Mouse (Mus musculus): ENCODE measurements around the gene Sike1. TPM values are rescaled to one million over a fixed set of nuclear protein-coding genes. Genes with fewer than 3 reads are reported as not detected.
A peak's percentile ranks its signal among the peaks of the same experiment; 100 is the strongest.

Sike1 gene
- total RNA-seq (2021): 10 to 100 TPM; 62.1 to 66.3 TPM
- long read RNA-seq, experiment 1, full-length matches to known transcripts: 26 of 27 reads
- long read RNA-seq, experiment 1, partial matches to known transcripts: 0 of 27 reads
- long read RNA-seq, experiment 1, other reads (novel, unspliced or antisense): 1 of 27 reads
- long read RNA-seq, experiment 2, full-length matches to known transcripts: 24 of 33 reads
- long read RNA-seq, experiment 2, partial matches to known transcripts: 0 of 33 reads
- long read RNA-seq, experiment 2, other reads (novel, unspliced or antisense): 9 of 33 reads

DNA sequence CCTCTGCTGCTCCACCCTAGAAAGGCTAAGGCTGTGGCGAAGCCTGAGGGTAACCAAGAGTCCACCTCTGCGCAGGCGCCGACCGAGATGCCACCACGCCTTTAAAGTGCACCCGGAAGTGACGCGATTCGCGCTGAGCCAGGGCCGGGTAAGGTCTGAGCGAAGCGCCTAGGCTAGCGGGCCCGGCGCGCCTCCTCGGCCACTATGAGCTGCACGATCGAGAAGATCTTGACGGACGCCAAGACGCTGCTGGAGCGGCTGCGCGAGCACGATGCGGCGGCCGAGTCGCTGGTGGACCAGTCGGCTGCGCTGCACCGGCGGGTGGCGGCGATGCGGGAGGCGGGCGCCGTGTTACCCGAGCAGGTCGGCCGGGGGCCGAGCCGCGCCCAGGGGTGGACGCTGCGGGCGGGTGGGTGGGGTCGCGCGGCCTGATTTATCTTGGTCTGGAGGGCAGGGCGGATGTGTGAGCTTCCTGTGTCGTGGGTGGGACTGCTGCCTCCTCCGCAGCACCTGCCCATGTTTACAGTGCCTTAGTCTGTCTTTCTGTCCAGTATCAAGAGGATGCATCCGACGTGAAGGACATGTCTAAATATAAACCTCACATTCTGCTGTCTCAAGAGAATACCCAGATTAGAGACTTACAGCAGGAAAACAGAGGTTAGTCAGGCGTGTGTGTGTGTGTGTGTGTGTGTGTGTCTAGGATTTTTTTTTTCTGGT, at the start of gene Sike1:
Gene Sike1 (plus strand): TSS at position 104 of the 717 bp plus-strand sequence.
- peak; percentile 94 to 97 for DNase-seq (ENCODE audit: low spot score in 2 of 2)

DNA sequence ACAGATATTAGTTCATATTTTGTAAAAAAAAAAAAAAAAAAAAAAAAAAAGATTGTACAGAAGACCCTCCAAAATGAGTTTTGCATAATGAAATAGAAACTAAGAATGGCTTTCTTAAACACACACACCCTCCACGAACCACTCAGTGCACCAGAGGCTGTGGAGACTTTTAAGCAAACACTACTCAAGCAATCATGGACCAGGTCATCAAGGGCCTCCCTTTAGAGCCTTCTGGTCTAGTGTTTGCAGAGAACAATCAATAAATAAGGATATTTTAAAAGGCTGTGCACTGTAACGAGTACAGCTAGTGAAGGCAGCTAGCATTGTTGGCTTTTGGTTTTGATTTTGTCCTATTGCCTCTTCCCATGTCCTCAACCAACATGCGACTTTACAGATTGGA, 49.2 kb upstream of the Sike1 start:
- DNase-seq (ENCODE audit: low spot score in 2 of 2): no peak

DNA sequence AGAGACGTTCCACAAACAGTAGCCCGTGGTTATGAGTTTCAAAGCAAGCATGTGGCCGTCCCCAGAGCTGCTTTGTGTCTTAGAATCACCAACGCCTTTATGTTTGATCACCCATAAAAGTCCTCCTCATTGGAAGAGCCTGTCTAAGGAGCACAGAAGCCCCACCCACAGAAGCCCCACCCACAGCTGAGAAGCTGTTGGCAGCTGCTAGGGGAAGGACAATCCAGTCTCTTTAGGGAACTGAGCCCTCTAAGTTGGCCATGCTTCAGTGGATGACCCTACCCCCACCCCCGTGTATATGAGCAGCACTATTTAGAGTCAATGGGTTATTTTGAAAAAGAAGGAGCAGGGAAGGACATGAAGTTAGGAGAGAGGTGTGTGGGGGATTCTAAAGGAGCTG, 48.6 kb upstream of the Sike1 start:
- no peak for DNase-seq (ENCODE audit: low spot score in 2 of 2)

DNA sequence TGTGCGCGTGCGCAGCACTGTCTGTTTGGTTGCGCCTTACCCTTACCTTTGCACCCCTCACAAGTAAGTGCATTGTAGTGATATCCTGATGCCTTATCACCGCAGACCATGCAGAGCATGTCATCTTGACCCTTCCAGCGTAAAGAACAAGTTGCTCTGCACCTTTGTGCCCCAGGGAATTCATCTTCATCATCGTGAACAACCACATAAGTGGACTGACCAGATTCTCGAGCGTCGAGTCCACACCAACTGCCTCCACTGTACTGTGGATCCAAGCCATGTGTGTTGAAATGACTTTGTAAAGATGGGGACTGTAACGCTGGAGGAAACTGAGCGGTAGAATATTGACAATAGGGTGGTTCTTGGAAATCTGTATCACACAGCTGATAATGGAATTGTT, 41.0 kb upstream of the Sike1 start:
- no peak for DNase-seq (ENCODE audit: low spot score in 2 of 2)

DNA sequence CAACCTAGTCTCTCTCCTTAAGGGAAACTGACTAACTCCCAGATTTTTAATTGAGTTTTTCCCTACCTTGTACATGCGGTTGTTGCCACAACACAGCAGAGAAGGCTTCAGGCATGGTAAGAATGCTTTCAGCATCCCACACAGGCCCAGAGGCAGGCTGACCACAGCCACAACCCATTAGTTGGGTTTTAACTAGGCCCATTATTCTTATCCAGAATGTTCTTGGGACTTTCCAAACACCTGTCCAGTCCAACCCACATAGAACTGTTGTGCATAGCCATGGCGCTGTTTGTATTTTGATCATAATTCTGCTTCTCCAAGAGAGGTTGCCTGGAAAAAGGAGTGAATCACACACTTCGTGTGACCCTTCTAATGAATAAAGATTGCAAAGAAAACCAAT, 40.4 kb upstream of the Sike1 start:
- DNase-seq (ENCODE audit: low spot score in 2 of 2): no peak

DNA sequence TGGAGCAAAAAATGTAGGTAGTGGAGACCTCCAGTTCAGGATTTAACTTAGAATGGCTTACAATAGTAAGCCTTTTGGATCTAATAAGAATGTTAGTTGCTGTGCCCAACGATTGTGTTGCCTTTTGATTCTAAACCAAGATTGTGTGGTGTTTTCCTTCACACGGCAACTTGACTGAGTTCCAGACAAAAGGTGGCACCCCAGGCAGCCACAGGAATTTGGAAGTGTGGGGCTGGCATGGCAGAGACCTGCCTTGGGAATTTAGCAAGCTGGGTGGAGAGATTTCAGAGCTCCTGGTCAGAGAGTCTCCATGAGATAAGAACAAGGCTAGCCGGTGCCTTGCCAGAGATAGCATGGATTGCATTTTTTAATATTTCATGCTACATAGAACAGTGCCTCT, 39.9 kb upstream of the Sike1 start:
- DNase-seq (ENCODE audit: low spot score in 2 of 2): no peak

DNA sequence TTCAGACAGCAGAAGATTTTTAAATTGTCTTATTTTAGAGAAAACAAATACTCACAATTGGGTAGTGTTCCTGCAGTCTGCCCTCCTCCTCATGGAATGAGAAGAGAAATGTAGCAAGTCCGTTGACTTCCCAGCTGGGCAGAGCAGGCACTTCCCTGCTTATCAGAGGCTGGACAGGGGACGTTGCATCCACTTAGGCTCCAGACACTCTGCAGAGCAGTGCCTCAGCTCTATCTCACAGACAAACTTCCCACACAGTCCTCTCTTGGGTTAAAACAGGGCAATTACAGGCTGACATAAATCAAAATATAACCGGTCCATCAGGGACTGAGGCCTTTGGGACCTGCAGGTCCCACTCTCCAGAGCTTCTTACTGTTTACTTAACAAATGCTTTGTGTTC, 31.5 kb upstream of the Sike1 start, which contains the start of gene Nr1h5:
Gene Nr1h5 (minus strand): TSS at position 101 of the 400 bp plus-strand sequence.
- no peak for DNase-seq (ENCODE audit: low spot score in 2 of 2)

DNA sequence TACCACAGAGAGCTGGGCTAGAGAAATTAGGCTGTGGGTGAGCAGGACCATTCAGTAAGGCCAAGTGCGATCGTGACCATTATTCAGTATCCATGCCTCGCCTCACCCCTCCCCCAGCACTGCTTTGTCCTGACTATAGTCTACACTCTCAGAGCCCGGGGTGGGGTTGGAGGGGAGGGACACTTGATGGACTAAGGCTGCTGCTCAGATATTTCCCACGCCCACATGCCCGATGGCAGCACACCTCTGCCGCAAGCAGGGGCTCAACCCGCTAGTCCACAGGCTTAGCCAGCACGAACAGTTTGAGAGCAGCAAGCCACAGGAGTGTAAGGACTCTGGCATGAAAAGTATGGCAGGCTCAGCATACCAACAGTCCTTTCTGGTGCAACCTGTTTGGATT, 25.4 kb upstream of the Sike1 start:
- DNase-seq (ENCODE audit: low spot score in 2 of 2): no peak

DNA sequence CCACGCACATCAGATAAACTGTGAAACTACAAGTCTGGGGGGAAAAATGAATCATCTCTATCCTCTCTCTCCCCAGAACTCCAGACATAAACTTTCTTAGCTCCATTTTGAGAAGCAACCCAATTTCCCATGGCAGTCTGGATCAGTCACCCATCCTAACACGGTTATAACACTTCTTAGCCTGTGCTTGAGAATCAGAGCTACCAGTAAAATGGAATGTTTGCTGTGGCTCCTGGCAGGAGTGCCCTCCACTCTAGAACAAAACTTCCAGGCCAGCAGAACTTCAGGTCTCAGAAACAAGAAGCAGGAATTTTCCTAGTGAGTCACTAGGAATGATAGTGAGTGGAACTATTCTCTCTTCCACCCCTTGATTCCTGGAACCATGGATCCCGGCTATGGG, 25.0 kb upstream of the Sike1 start:
- no peak for DNase-seq (ENCODE audit: low spot score in 2 of 2)

DNA sequence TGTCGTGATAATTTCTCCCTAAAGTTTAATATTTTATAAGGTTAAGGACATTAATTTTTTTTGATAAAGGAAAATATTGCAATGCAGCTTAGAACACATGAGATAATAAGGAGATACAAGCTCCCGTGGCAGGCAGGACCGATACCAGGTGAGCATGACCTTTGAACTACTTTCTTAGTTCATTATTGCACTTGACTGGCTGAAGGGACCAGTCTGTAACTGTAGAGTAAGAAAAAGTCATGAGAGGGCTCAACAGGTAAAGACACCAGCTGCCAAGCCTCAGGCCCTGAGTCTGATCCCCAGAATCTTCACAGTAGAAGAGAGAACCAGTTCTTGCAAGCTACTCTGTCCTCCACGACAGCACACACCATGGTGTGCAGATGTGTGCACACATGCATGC, 18.6 kb upstream of the Sike1 start:
- DNase-seq (ENCODE audit: low spot score in 2 of 2): no peak

DNA sequence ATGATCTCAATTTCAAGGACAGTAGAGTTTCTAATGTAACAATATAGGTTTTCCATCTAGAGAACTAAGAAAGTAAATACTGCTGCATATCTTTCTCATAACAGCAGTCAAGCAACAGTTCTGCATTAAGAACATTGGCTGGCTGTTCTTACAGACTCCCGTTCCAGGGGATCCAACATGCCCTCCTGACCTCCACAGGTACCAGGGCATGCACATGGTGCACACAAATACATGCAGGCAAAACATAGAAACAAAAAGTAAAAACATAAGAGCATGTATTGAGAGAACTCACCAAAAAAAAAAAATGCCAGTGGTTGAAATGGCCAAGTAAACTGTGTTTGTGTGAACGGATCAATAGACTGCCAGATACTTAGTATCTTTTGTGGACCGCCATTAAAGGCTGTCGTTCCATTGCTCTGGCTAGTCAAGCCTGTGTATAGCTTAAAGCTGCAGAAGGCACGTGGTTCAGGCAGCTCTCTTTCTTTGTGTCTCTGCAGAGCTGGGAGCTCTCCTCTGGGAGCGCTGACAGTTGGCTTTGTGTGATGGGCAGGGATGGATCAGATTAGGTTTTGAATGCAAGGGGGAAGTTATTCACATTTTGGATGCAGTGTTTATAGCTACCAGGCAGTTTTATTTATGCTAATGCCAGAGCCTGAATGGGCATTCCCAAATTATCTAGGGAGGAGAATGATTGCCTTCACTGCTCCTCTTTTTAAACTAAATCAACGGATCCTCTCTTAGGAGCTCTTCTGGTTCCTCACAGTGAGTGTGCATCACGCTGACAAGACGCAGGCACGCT, 15.8 kb upstream of the Sike1 start:
- no peak for DNase-seq (ENCODE audit: low spot score in 2 of 2)

DNA sequence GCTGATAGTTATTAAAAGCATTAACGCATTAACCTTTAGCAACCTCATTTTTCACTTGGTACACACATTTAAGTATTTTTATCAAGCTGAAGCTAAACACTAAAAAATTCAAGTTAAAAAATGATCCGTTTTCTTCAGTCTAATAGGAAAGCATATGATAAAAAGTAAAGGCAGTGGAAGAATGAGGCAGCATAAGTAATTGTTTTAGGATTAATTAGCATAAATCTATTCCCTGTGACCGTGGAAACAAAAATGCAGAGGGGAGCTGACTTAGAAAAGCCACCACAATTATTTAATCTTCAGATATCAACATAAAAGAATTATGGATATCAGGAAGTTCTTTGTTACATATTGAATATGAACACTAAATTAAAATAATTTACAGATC, 15.2 kb upstream of the Sike1 start:
- DNase-seq (ENCODE audit: low spot score in 2 of 2): no peak

DNA sequence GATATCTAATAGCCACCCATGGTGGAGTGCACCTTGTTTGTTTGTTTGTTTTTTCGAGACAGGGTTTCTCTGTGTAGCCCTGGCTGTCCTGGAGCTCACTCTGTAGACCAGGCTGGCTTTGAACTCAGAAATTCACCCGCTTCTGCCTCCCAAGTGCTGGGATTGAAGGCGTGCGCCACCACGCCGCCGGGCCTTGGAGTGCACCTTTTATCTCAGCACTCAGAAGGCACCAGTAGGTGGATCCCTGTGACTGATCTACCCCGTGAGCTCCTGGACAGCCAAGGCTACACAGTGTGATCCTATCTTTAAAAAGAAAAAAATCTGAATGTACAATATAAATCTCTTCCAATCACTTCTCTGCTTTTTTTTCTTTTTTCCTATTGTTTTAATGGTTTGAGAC, 4.5 kb upstream of the Sike1 start:
- DNase-seq (ENCODE audit: low spot score in 2 of 2): no peak

DNA sequence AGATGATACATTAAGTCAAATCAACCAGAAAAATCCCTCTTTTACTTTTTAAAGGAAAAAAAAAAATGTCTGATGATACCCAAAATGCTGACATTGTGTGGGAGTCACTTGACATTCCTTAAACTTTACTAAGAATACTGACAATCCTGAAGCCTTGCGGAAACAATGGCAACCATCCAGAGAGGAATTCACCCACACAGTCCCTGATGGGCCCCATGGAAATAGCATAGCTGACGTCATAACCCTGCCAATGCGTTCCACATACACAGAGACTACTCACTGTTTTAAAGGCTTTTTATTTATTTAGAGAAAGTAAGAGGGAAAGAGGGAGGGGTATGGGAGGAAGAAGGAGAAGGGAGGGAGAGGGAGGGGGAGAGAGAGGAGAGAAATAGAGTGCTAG, 2.6 kb upstream of the Sike1 start:
- DNase-seq (ENCODE audit: low spot score in 2 of 2): no peak

DNA sequence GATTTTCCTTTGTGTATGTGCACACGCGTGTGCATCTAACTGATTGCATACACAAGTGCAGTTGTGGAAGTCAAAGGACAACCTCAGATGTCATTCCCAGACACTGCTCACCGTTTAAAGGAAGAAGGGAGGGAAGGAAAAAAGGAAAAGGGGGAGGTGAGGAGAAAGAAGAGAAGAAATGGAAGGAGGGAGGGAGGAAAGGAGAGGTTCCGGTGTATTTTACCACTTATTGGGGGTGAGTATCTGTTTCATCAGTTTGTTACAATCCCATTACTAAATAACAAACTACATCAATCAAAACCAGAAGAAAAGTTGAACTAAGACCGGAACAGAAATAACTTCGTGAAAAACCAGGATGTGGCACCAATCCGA, 289 bp upstream of the Sike1 start:
- no peak for DNase-seq (ENCODE audit: low spot score in 2 of 2)

DNA sequence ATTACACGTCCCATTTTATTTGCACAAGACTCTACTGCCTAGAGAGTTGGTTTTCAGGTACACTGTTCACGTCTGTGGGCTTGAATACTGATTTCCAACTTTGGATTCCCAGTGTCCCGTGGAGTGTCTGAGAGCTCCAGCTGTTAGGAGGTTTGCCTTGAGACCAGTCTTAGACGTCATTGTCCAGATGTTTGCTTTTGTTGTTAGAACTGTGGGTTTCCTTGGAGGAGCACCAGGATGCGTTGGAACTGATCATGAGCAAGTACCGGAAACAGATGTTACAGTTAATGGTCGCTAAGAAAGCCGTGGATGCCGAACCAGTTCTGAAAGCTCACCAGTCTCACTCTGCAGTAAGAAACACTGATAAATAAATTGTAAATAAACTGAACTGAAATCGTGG, 1.5 kb downstream of the Sike1 start:
- no peak for DNase-seq (ENCODE audit: low spot score in 2 of 2)

DNA sequence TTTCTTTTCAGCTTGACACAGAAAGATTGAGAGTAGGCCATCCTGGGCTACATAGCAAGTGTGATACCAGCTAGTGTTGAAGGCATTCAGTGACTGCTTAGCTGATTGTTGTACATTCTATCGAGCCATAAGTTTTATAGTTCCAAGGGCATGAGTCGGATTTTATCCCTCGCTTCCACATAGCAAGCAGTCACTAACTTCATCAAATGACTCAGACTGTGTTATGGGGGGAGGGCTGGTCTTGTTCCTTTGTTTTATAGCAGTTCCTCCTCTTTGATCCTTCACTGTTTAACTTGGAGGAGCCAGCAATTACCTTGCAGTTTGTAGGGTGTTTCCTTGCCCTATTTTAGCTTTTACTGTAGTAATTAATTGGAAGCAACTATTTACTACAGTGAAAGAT, 2.1 kb downstream of the Sike1 start:
- no peak for DNase-seq (ENCODE audit: low spot score in 2 of 2)

DNA sequence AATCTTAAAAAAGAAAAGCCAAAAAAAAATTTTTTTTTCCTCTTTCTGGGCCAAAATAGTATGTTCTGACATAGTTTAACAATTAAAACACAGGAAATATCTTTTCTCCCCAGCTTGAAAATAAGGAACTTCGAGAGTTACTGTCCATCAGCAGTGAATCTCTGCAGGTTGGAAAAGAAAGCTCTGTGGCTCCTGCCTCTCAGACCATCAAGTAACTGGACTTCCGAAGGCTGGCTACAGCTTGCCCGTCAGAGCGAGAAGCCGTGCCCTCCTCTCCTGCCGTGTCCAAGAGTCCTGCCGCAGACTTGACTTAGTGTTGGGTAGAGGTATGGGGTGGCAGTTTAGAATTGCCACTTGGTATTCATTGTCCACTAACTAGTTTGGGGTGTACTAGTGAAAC, 6.1 kb downstream of the Sike1 start:
- DNase-seq (ENCODE audit: low spot score in 2 of 2): no peak

DNA sequence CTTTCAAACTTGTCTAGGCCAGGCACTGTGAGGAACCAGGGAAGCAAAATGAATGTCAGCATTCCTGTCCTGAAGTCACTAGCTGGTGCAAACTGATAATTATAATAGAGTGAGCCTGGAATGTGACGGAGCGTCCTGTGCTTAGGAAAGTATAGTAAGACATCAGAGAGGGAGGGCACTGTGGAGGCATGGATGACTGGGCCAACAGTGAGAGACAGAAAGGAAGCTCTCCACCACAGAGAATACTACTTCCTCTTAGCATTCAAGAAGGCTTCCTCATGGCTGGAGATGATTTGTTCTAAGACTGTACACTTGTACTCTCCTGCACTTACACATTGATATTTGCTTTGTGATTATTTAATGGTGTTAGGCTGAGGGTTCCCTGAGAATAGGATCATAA, 21.8 kb downstream of the Sike1 start:
- no peak for DNase-seq (ENCODE audit: low spot score in 2 of 2)

DNA sequence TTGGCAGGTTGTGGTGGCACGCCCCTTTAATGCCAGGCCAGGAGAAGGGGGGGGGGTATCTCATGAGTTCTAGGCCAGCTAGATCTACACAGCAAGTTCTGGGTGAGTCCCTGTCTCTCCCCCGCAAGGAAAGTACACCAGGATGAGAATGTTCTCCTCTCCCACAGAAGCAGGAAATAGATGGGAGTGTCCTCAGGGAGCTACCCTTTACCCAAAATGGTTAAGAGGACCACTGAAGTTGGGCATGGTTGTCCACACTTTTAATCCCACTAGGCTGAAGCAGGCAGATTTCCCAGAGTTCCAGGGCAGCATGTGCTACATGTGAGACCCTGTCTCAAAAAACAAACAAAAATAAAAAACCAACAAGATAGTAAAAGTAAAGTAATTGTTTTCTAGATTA, 24.0 kb downstream of the Sike1 start:
- DNase-seq (ENCODE audit: low spot score in 2 of 2): no peak

DNA sequence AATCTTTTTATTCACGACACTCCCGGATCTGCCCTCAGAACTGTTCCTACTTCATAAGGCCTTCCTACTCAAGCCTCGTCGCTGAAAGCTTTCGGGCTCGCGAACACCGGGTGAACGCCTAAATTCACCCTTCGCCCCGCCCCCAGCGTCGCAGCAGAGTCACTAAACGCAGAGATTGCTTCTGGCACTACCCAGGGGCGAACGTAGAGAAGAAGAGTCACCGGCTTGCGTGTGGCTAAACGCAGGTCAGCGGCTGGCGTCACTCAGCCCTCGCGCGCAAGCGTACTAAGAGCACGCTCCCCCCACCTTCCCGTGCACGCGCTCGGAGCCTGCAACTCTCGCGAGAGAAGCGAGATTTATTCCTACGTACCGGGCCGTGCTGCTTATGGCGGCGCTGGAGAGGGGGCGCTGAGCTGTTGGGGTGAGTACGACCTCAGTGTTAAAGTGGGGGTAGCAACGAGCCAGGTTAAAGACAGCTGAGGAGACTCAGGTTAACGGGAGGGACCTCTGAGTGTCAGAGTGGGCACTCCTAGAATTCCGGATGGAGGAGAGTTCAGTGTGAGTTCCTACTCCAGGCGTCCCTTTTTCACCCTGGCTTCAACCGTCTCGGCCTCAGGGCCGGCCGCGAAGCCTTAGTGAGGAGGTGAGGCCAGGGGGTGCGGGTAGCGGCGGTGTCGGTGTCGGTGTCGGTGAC, 24.9 kb downstream of the Sike1 start, which contains the start of gene Csde1:
Gene Csde1 (plus strand): TSS at position 178 of the 694 bp plus-strand sequence.
- DNase-seq (ENCODE audit: low spot score in 2 of 2): peak; percentile 97 to 98

Data from left cerebral cortex, adult 18-20 months (tissue).